Mouse (Mus musculus): ENCODE data around the gene Gm49388.

DNA sequence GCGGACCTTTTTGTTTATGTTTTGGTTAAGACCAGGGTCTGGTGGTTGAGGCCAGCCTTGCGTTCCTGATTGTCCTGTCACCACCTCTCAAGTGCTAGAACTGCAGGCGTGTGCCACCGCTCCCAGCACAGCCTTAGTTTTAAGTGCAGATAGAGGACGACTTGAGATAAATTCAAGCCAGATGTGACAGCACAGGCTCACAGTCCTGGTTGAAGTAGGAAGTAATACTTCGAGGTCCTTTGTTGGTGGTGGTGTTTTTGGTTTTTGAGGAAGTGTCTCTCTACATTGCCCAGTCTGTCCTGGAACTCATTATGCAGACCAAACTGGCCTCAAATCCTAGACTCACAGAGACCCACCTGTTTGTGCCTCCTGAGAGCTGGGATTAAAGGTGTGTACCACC lies 25.7 kb upstream of the Gm49388 start:
- TF ChIP-seq CTCF (conservative IDR thresholded peaks at IDR 0.05; ENCODE audit: insufficient read depth, insufficient read length, low read depth, low read length) (no peak), POLR2A (IDR thresholded peaks at IDR 0.05; ENCODE audit: low read depth, low read length) (no peak)
